Mouse (Mus musculus): ENCODE measurements around the gene Gm20388. TPM values are rescaled to one million over a fixed set of nuclear protein-coding genes. Genes with fewer than 3 reads are reported as not detected.

Gm20388 gene
- polyA plus RNA-seq, 1 experiment: 18.7 TPM

- no peak for TF ChIP-seq CTCF (IDR thresholded peaks at IDR 0.05; ENCODE audit: borderline replicate concordance, insufficient read depth, low read depth, low read length)
- TF ChIP-seq POLR2A (IDR thresholded peaks at IDR 0.05; ENCODE audit: borderline replicate concordance, insufficient read depth, low read length): no peak
- Histone ChIP-seq H3K4me3 (replicated peaks; ENCODE audit: insufficient read depth, low read depth, low read length) (no peak overlapping the region), H3K4me1 (ENCODE audit: control insufficient read depth, insufficient read depth, low read length) (no peaks in the 10 kb centered on the region), H3K27ac (ENCODE audit: insufficient read depth, low read length) (no peak overlapping the region), H3K27me3 (ENCODE audit: control insufficient read depth, insufficient read depth, low read length) (no peaks in the 10 kb centered on the region)
- 71% methylated on average over 7 of the region's 7 CpGs for WGBS
- no peak for DNase-seq
These were observed 914.0 kb downstream of the Gm20388 start for GRCm38 (mm10) chr8:120824638-120825037.

- Histone ChIP-seq H3K4me1 (ENCODE audit: control insufficient read depth, insufficient read depth, low read length) (peaks cover 3% of the 10 kb centered on the region), H3K4me3 (replicated peaks; ENCODE audit: insufficient read depth, low read depth, low read length) (no peak overlapping the region), H3K27ac (ENCODE audit: insufficient read depth, low read length) (no peak overlapping the region), H3K27me3 (ENCODE audit: control insufficient read depth, insufficient read depth, low read length) (no peaks in the 10 kb centered on the region)
- 18% methylated on average over 14 of the region's 14 CpGs for WGBS
- TF ChIP-seq CTCF (IDR thresholded peaks at IDR 0.05; ENCODE audit: borderline replicate concordance, insufficient read depth, low read depth, low read length) (peak; percentile 75), POLR2A (IDR thresholded peaks at IDR 0.05; ENCODE audit: borderline replicate concordance, insufficient read depth, low read length) (no peak)
- peak in 1 of 2 experiments; percentile 17 for DNase-seq
These were observed 917.6 kb downstream of the Gm20388 start for GRCm38 (mm10) chr8:120828279-120828678.

GRCm38 (mm10) chr8:120830661-120831060 is 920.0 kb downstream of the Gm20388 start:
- WGBS: 86% methylated on average over 12 of the region's 12 CpGs
- DNase-seq: no peak

GRCm38 (mm10) chr8:120832022-120832421 is 921.4 kb downstream of the Gm20388 start:
- H3K27me3 ChIP-seq (ENCODE audit: control insufficient read depth, insufficient read depth, low read length): no peaks in the 10 kb centered on the region
- WGBS: 20% methylated on average over 14 of the region's 14 CpGs
- peak overlapping the region; percentile 6 for H3K4me3 ChIP-seq (replicated peaks; ENCODE audit: insufficient read depth, low read depth, low read length)
- TF ChIP-seq CTCF (IDR thresholded peaks at IDR 0.05; ENCODE audit: borderline replicate concordance, insufficient read depth, low read depth, low read length): no peak
- TF ChIP-seq POLR2A (IDR thresholded peaks at IDR 0.05; ENCODE audit: borderline replicate concordance, insufficient read depth, low read length): no peak
- no peak overlapping the region for H3K27ac ChIP-seq (ENCODE audit: insufficient read depth, low read length)
- DNase-seq: no peak
- peaks cover 3% of the 10 kb centered on the region for H3K4me1 ChIP-seq (ENCODE audit: control insufficient read depth, insufficient read depth, low read length)

More at GRCm38 (mm10) chr8:120830661-120831060, 920.0 kb downstream of the Gm20388 start:
- Histone ChIP-seq H3K27ac (ENCODE audit: insufficient read depth, low read length) (no peak overlapping the region), H3K4me1 (ENCODE audit: control insufficient read depth, insufficient read depth, low read length) (peaks cover 3% of the 10 kb centered on the region), H3K4me3 (replicated peaks; ENCODE audit: insufficient read depth, low read depth, low read length) (no peak overlapping the region), H3K27me3 (ENCODE audit: control insufficient read depth, insufficient read depth, low read length) (no peaks in the 10 kb centered on the region)
- TF ChIP-seq POLR2A (IDR thresholded peaks at IDR 0.05; ENCODE audit: borderline replicate concordance, insufficient read depth, low read length): no peak
- TF ChIP-seq CTCF (IDR thresholded peaks at IDR 0.05; ENCODE audit: borderline replicate concordance, insufficient read depth, low read depth, low read length): no peak

- Histone ChIP-seq H3K4me1 (ENCODE audit: control insufficient read depth, insufficient read depth, low read length) (peaks cover 3% of the 10 kb centered on the region), H3K27ac (ENCODE audit: insufficient read depth, low read length) (no peak overlapping the region), H3K4me3 (replicated peaks; ENCODE audit: insufficient read depth, low read depth, low read length) (no peak overlapping the region), H3K27me3 (ENCODE audit: control insufficient read depth, insufficient read depth, low read length) (no peaks in the 10 kb centered on the region)
- 84% methylated on average over 4 of the region's 4 CpGs for WGBS
- no peak for TF ChIP-seq POLR2A (IDR thresholded peaks at IDR 0.05; ENCODE audit: borderline replicate concordance, insufficient read depth, low read length)
- TF ChIP-seq CTCF (IDR thresholded peaks at IDR 0.05; ENCODE audit: borderline replicate concordance, insufficient read depth, low read depth, low read length): no peak
- no peak for DNase-seq
These were observed 922.6 kb downstream of the Gm20388 start for GRCm38 (mm10) chr8:120833196-120833595.

- Histone ChIP-seq H3K4me3 (replicated peaks; ENCODE audit: insufficient read depth, low read depth, low read length) (no peak overlapping the region), H3K27me3 (ENCODE audit: control insufficient read depth, insufficient read depth, low read length) (no peaks in the 10 kb centered on the region), H3K4me1 (ENCODE audit: control insufficient read depth, insufficient read depth, low read length) (no peaks in the 10 kb centered on the region), H3K27ac (ENCODE audit: insufficient read depth, low read length) (no peak overlapping the region)
- WGBS: 86% methylated on average over 14 of the region's 14 CpGs
- TF ChIP-seq CTCF (IDR thresholded peaks at IDR 0.05; ENCODE audit: borderline replicate concordance, insufficient read depth, low read depth, low read length) (no peak), POLR2A (IDR thresholded peaks at IDR 0.05; ENCODE audit: borderline replicate concordance, insufficient read depth, low read length) (no peak)
- DNase-seq: no peak
These were observed 928.4 kb downstream of the Gm20388 start for GRCm38 (mm10) chr8:120839031-120839430.

GRCm38 (mm10) chr8:120843084-120843483 is 932.4 kb downstream of the Gm20388 start:
- Histone ChIP-seq H3K27me3 (ENCODE audit: control insufficient read depth, insufficient read depth, low read length) (no peaks in the 10 kb centered on the region), H3K4me1 (ENCODE audit: control insufficient read depth, insufficient read depth, low read length) (no peaks in the 10 kb centered on the region), H3K4me3 (replicated peaks; ENCODE audit: insufficient read depth, low read depth, low read length) (no peak overlapping the region), H3K27ac (ENCODE audit: insufficient read depth, low read length) (no peak overlapping the region)
- 23% methylated on average over 7 of the region's 7 CpGs for WGBS
- no peak for DNase-seq
- TF ChIP-seq POLR2A (IDR thresholded peaks at IDR 0.05; ENCODE audit: borderline replicate concordance, insufficient read depth, low read length) (no peak), CTCF (IDR thresholded peaks at IDR 0.05; ENCODE audit: borderline replicate concordance, insufficient read depth, low read depth, low read length) (no peak)

- TF ChIP-seq CTCF (IDR thresholded peaks at IDR 0.05; ENCODE audit: borderline replicate concordance, insufficient read depth, low read depth, low read length): no peak
- TF ChIP-seq POLR2A (IDR thresholded peaks at IDR 0.05; ENCODE audit: borderline replicate concordance, insufficient read depth, low read length): no peak
- WGBS: 79% methylated on average over 5 of the region's 5 CpGs
- Histone ChIP-seq H3K27me3 (ENCODE audit: control insufficient read depth, insufficient read depth, low read length) (no peaks in the 10 kb centered on the region), H3K4me3 (replicated peaks; ENCODE audit: insufficient read depth, low read depth, low read length) (no peak overlapping the region), H3K4me1 (ENCODE audit: control insufficient read depth, insufficient read depth, low read length) (no peaks in the 10 kb centered on the region), H3K27ac (ENCODE audit: insufficient read depth, low read length) (no peak overlapping the region)
- no peak for DNase-seq
These were observed 935.4 kb downstream of the Gm20388 start for GRCm38 (mm10) chr8:120846018-120846417.
